Mouse (Mus musculus): Measurements from ENCODE around the gene Pigm. TPM values are rescaled to one million over a fixed set of nuclear protein-coding genes. Genes with fewer than 3 reads are reported as not detected.

Gene Pigm
- total RNA-seq, 1 experiment from 2014 or later, result 17.4 TPM

- ATAC-seq (replicated peaks in 1 of 2; ENCODE audit: insufficient read depth in 1 of 2, low FRiP score in 2 of 2, low TSS enrichment in 1 of 2, low read depth in 1 of 2, poor library complexity in 2 of 2, severe bottlenecking in 2 of 2), result no peak
Observed at GRCm38 (mm10) chr1:172393739-172394138, 17.4 kb downstream of the Pigm start.

- no peak for ATAC-seq (replicated peaks in 1 of 2; ENCODE audit: insufficient read depth in 1 of 2, low FRiP score in 2 of 2, low TSS enrichment in 1 of 2, low read depth in 1 of 2, poor library complexity in 2 of 2, severe bottlenecking in 2 of 2)
Observed at GRCm38 (mm10) chr1:172396996-172397752, 20.8 kb downstream of the Pigm start.

GRCm38 (mm10) chr1:172406077-172406706 is 29.8 kb downstream of the Pigm start:
- ATAC-seq (replicated peaks in 1 of 2; ENCODE audit: insufficient read depth in 1 of 2, low FRiP score in 2 of 2, low TSS enrichment in 1 of 2, low read depth in 1 of 2, poor library complexity in 2 of 2, severe bottlenecking in 2 of 2), result no peak

GRCm38 (mm10) chr1:172408996-172409395 is 32.6 kb downstream of the Pigm start:
- peak in 1 of 2 experiments; percentile 54; a peak in 2 of 4 replicates for ATAC-seq (replicated peaks in 1 of 2; ENCODE audit: insufficient read depth in 1 of 2, low FRiP score in 2 of 2, low TSS enrichment in 1 of 2, low read depth in 1 of 2, poor library complexity in 2 of 2, severe bottlenecking in 2 of 2)

DNA sequence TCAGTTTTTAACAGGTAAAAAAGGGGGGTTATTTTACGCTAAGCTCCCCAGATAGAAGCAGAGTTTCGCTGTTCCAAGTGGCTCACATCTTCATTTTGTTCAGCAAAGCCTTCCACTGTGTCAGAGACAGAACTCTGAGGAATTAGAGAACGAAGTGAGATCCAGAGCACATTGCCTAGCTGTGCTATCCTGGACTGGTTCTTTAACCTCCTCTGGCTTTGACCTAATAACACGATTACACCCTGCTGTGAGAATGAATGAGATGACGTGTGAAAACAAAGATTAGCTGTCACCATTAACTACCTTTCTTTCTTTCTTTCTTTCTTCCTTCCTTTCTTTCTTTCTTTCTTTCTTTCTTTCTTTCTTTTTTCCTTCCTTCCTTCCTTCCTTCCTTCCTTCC is 33.1 kb downstream of the Pigm start:
- ATAC-seq (replicated peaks in 1 of 2; ENCODE audit: insufficient read depth in 1 of 2, low FRiP score in 2 of 2, low TSS enrichment in 1 of 2, low read depth in 1 of 2, poor library complexity in 2 of 2, severe bottlenecking in 2 of 2), result no peak

- ATAC-seq (replicated peaks in 1 of 2; ENCODE audit: insufficient read depth in 1 of 2, low FRiP score in 2 of 2, low TSS enrichment in 1 of 2, low read depth in 1 of 2, poor library complexity in 2 of 2, severe bottlenecking in 2 of 2), result peak; percentile 63 to 69; a peak in 3 of 4 replicates
Observed at GRCm38 (mm10) chr1:172410806-172411205, 34.5 kb downstream of the Pigm start.

GRCm38 (mm10) chr1:172412204-172412603 is 35.9 kb downstream of the Pigm start:
- ATAC-seq (replicated peaks in 1 of 2; ENCODE audit: insufficient read depth in 1 of 2, low FRiP score in 2 of 2, low TSS enrichment in 1 of 2, low read depth in 1 of 2, poor library complexity in 2 of 2, severe bottlenecking in 2 of 2), result peak in 1 of 2 experiments; percentile 57; a peak in 1 of 4 replicates

GRCm38 (mm10) chr1:172413491-172414230 is 37.3 kb downstream of the Pigm start:
- ATAC-seq (replicated peaks in 1 of 2; ENCODE audit: insufficient read depth in 1 of 2, low FRiP score in 2 of 2, low TSS enrichment in 1 of 2, low read depth in 1 of 2, poor library complexity in 2 of 2, severe bottlenecking in 2 of 2), result no peak

DNA sequence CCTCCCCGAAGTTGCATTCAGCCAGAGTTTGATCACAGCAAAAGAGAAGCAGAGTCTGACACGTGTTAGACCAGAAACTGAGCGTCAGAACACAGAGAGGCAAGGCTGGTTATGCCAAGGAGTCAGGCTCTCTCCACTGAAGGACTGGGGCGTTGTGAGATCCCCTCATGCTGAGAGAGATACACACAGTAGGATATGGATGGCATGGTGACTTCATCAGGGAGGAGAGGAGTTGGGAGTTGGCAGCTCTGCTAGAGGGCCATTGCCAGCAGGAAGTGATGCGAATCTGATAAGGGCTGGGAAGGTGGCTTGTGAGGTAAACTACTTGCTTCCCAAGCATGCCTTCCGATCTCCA is 37.9 kb downstream of the Pigm start:
- ATAC-seq (replicated peaks in 1 of 2; ENCODE audit: insufficient read depth in 1 of 2, low FRiP score in 2 of 2, low TSS enrichment in 1 of 2, low read depth in 1 of 2, poor library complexity in 2 of 2, severe bottlenecking in 2 of 2), result no peak

GRCm38 (mm10) chr1:172415061-172415460 is 38.7 kb downstream of the Pigm start:
- no peak for ATAC-seq (replicated peaks in 1 of 2; ENCODE audit: insufficient read depth in 1 of 2, low FRiP score in 2 of 2, low TSS enrichment in 1 of 2, low read depth in 1 of 2, poor library complexity in 2 of 2, severe bottlenecking in 2 of 2)

- ATAC-seq (replicated peaks in 1 of 2; ENCODE audit: insufficient read depth in 1 of 2, low FRiP score in 2 of 2, low TSS enrichment in 1 of 2, low read depth in 1 of 2, poor library complexity in 2 of 2, severe bottlenecking in 2 of 2), result peak; percentile 22 to 68; a peak in 3 of 4 replicates
Observed at GRCm38 (mm10) chr1:172418173-172418572, 41.8 kb downstream of the Pigm start.

DNA sequence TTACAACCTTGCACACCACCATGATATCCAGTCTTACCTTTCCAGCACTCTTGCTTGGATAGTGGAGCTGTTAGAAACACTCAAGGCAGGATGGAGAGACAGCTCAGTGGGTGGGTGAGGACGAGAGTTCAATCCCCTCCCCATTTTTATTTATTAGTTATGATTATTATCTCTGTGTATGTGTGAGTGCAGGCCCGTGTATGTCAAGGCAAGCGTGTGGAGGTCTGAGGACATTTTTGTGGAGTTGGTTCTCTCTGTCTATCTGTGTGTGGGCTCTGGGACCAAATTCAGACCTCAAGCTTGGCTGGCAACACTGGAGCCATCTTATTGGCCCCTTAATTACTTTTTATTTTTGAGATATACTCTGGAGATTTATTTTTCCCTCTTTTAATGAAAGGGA is 42.3 kb downstream of the Pigm start:
- no peak for ATAC-seq (replicated peaks in 1 of 2; ENCODE audit: insufficient read depth in 1 of 2, low FRiP score in 2 of 2, low TSS enrichment in 1 of 2, low read depth in 1 of 2, poor library complexity in 2 of 2, severe bottlenecking in 2 of 2)

DNA sequence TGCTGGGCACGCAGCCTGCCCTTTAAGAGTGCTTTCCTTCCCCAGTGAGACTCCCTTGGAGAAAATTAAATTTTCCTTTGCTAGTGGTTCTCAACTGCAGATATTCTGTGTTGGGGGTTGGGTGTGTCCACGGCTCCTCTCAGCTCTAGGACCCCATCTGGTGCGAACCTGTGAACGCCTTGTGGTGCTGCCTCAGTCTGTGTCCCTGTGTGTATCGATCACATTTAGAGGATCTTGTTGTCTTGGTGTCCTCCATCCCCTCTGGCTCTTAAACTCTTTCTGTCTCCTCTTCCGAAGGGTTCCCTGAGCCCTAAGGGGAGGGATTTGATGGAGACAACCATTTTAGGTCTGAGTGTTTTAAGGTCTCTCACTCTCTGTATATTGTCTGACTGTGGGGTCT is 43.8 kb downstream of the Pigm start:
- no peak for ATAC-seq (replicated peaks in 1 of 2; ENCODE audit: insufficient read depth in 1 of 2, low FRiP score in 2 of 2, low TSS enrichment in 1 of 2, low read depth in 1 of 2, poor library complexity in 2 of 2, severe bottlenecking in 2 of 2)

DNA sequence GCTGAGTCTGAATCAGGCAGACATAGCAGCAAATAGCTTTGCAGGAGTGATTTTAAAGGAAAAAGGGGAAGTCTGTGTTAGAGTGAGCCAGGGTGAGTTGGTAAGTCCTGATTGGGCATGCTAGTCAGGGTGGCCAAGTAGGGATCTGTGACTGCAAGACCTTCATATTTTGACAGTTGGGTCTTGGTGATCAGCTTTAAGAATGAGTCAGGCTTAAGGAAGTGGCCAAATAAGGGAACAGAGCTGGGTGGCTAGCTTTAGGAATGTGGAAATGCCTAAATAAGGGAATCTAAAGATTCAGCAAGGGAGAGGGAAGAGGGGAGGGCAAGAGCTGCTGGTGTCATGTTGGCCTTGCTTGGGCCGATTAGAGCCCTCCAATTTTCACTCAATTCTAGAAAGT is 47.0 kb downstream of the Pigm start:
- ATAC-seq (replicated peaks in 1 of 2; ENCODE audit: insufficient read depth in 1 of 2, low FRiP score in 2 of 2, low TSS enrichment in 1 of 2, low read depth in 1 of 2, poor library complexity in 2 of 2, severe bottlenecking in 2 of 2), result peak; percentile 89 to 95

- ATAC-seq (replicated peaks in 1 of 2; ENCODE audit: insufficient read depth in 1 of 2, low FRiP score in 2 of 2, low TSS enrichment in 1 of 2, low read depth in 1 of 2, poor library complexity in 2 of 2, severe bottlenecking in 2 of 2), result no peak
Observed at GRCm38 (mm10) chr1:172426419-172426818, 50.1 kb downstream of the Pigm start.

GRCm38 (mm10) chr1:172427841-172428240 is 51.5 kb downstream of the Pigm start:
- ATAC-seq (replicated peaks in 1 of 2; ENCODE audit: insufficient read depth in 1 of 2, low FRiP score in 2 of 2, low TSS enrichment in 1 of 2, low read depth in 1 of 2, poor library complexity in 2 of 2, severe bottlenecking in 2 of 2), result no peak

- ATAC-seq (replicated peaks in 1 of 2; ENCODE audit: insufficient read depth in 1 of 2, low FRiP score in 2 of 2, low TSS enrichment in 1 of 2, low read depth in 1 of 2, poor library complexity in 2 of 2, severe bottlenecking in 2 of 2), result no peak
Observed at GRCm38 (mm10) chr1:172428614-172429013, 52.3 kb downstream of the Pigm start.

- no peak for ATAC-seq (replicated peaks in 1 of 2; ENCODE audit: insufficient read depth in 1 of 2, low FRiP score in 2 of 2, low TSS enrichment in 1 of 2, low read depth in 1 of 2, poor library complexity in 2 of 2, severe bottlenecking in 2 of 2)
Observed at GRCm38 (mm10) chr1:172430731-172431220, 54.4 kb downstream of the Pigm start.

All from hematopoietic stem cell, adult 5-6 weeks (primary cell).